Mouse (Mus musculus) embryonic stem cell, embryonic (primary cell): ENCODE measurements around the gene Efnb2.

Experiments used
- CTCF ChIA-PET, 4 experiments: fragments of 300-600 bp in 2 of 4; fragments of 350-600 bp in 2 of 4; sonication (Branson Sonifier 250); formaldehyde crosslinking; loops; one replicate each; lab custom pipeline; 2022; ENCODE audit warnings: inconsistent platforms in 2 of 4; lab: Charles Lee
- POLR2A ChIA-PET, 4 experiments: fragments of 300-600 bp in 2 of 4; fragments of 350-600 bp in 2 of 4; sonication (Branson Sonifier 250); formaldehyde crosslinking; loops; one replicate each; lab custom pipeline; 2022; ENCODE audit warnings: antibody characterized with exemption in 4 of 4, inconsistent platforms in 1 of 4; lab: Charles Lee

Efnb2 gene

GRCm38 (mm10) chr8:8661103-8661758 is at the start of gene Efnb2:
Gene Efnb2, minus strand, starts transcription at chr8:8661242.
- POLR2A ChIA-PET: interaction anchor here in 3 of 4 experiments (0.6 to 2.5 kb wide), 15 partner anchors 9 to 177 kb away, joined by 3 to 13 read pairs (median 4); partner anchors contain the start of gene Arglu1 (in 2 of the 3)
- CTCF ChIA-PET: interaction anchor here in 3 of 4 experiments (0.7 to 1.6 kb wide), 5 partner anchors 9 to 323 kb away, joined by 3 to 5 read pairs (median 3); no protein-coding TSS in a partner anchor

- ChIA-PET POLR2A (no interaction called here), CTCF (interaction anchor here in 1 of 4 experiments (0.6 kb wide), 1 partner anchor 279 kb away, joined by 12 read pairs; no protein-coding TSS in a partner anchor)
These were observed 43.8 kb upstream of the Efnb2 start for GRCm38 (mm10) chr8:8704813-8705212.

GRCm38 (mm10) chr8:8703668-8704067 is 42.6 kb upstream of the Efnb2 start:
- POLR2A ChIA-PET: interaction anchor here in 1 of 4 experiments (2.4 kb wide), 1 partner anchor 13 kb away, joined by 15 read pairs; the partner anchor contains the start of gene Arglu1
- CTCF ChIA-PET: interaction anchor here in 1 of 4 experiments (1.0 kb wide), 1 partner anchor 228 kb away, joined by 3 read pairs; no protein-coding TSS in a partner anchor

DNA sequence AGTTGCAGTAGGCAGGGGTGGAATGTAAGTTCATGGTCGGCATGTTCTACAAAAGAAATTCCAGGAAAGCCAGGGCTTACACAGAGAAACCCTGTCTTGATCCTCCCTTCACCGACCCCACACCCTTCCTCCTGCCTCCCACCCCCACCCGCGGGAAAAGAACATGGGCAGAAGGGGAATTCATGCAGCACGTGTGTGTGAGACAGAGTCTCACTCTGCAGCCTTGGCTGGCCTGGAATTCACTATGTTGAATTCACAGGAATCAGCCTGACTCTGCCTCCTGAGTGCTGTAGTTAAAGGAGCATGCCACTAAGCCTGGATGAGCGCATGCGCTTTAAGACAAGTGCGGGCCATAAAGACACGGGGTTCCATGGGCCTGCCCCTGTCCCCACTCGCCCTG is 39.8 kb upstream of the Efnb2 start:
- CTCF ChIA-PET: no interaction called here
- POLR2A ChIA-PET: interaction anchor here in 3 of 4 experiments (0.9 to 2.7 kb wide), 8 partner anchors 10 to 284 kb away, joined by 3 to 9 read pairs (median 3); partner anchors contain the start of gene Arglu1 (in 3 of the 3)

DNA sequence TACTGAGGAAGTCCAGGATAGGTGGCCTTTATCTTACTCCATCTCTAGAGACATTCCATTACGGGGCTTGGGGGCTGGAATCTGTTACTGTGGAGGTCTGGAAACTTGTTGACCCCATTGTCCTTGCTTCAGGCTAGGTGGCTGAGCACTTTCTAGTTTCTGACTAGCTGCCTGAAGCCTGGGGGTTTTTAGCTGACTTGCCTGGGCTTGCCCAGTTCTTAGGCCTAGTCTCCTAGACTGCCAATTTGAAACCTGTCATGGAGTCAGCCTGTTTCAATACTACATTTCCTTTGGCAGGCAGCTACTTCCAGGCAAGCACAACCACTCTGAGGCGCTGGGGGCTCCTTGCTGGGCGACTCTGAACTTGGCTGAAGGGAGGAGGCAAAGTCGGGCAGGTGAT is 39.2 kb upstream of the Efnb2 start:
- ChIA-PET CTCF (no interaction called here), POLR2A (interaction anchor here in 3 of 4 experiments (0.9 to 2.7 kb wide), 11 partner anchors 9 to 284 kb away, joined by 3 to 9 read pairs (median 3); partner anchors contain the start of gene Arglu1 (in 3 of the 3))

DNA sequence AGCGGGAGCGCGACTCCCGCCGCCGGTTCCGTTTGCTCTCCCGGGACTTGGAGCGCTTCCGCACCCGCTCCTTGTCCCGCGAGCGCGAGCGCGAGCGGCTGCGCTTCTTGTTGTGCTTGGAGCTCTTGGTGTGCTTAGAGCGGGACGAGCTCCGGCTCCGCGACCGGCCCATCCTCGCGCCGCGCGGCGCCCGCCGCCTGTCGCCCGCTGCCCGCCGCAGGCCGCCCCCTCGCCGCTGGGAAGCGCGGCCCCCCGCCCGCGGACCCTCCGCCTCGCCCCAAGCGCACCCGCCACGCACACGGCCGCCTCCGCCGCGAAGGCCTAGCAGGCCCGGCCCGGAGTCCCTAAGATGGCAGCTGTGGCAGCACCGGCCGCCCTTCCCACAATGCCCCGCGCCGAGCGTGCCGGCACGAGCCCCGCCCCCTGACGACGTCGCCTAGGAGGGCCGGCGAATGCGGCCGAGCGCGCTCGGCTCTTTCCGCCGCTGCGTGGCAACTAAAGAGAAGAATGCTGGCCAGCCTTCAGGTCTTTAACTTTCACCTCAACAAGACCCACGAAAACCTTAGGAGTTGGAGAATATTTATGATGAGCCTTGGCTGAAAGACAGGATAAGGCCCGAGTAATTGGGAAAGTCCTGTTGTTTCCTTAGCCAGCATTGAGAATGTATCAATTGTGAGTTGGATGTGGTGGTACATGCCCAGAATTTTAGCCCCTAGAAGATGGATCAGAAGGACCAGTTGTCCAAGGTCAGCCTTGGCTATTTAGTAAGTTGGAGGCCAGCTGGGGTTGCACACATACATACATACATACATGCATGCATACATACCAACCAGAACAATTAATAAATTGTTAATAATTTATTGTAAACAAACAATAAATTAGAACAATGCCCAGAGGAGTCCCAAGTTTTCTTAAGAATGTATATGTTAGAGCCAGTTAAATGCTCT is 29.4 kb upstream of the Efnb2 start, which contains the start of gene Arglu1:
TSS of gene Arglu1 (minus strand) at position 376 of the 947 bp plus-strand sequence.
- POLR2A ChIA-PET: interaction anchor here in 3 of 4 experiments (0.6 to 2.1 kb wide), 17 partner anchors 9 to 298 kb away, joined by 3 to 15 read pairs (median 5); partner anchors contain the start of gene Efnb2 (in 1 of the 3)
- CTCF ChIA-PET: interaction anchor here in 2 of 4 experiments (0.6 to 0.8 kb wide), 2 partner anchors 44 to 303 kb away, joined by 3 to 5 read pairs; no protein-coding TSS in a partner anchor

GRCm38 (mm10) chr8:8689454-8690145 is 28.6 kb upstream of the Efnb2 start:
- ChIA-PET CTCF (no interaction called here), POLR2A (interaction anchor here in 3 of 4 experiments (0.6 to 2.1 kb wide), 15 partner anchors 8 to 295 kb away, joined by 3 to 15 read pairs (median 5); partner anchors contain the start of gene Efnb2 (in 1 of the 3))

DNA sequence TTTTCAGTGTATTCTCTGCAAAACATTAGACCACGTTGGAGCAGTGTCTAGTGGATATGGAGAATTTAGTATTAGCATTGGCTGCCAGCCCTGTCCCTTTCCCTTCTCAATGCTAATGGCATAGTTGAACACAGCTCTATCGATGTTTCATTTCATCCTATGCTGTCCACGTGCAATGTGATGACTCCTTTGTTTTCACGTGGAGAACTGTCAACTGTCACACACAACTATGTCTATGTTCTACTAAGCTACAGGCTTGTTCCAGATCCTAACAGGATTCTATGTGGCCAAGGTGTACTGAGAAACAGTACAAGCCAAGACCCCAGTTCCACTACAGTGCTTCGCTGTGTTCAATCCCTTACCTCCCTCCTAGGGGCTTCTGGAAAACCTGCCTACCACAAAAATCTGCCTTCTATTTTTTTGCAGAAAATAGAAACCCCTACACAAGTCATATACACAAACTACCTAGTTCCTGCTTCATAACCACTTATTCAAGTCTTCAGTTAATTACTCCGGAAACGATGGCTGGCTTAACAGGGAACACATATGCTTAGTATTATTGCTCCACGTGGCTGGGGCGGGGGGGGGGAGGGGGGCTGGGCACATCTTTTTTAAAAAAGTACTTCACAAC is 27.9 kb upstream of the Efnb2 start:
- ChIA-PET POLR2A (interaction anchor here in 2 of 4 experiments (0.8 to 2.2 kb wide), 9 partner anchors 9 to 202 kb away, joined by 3 to 9 read pairs (median 4); no protein-coding TSS in a partner anchor), CTCF (no interaction called here)

DNA sequence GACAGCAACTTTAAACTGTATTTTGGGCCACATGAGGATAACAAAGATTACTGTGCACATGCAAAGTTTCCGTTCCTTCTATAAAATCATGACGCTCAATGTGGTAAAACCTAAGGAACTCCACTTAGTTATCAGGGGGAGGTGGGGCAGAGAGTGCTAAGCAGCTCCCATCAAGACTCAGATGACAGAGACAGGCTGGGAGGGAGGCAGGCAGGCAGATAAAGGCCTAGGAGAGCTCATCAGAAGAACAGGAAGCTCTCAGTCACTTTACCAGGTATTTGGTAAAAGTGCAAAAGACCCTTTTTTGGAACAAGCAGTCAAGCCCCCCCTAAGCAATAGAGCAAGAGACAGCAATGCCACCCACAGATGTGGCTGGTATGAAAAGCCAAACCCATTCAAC is 24.5 kb upstream of the Efnb2 start:
- ChIA-PET CTCF (interaction anchor here in 1 of 4 experiments (0.6 kb wide), 1 partner anchor 85 kb away, joined by 3 read pairs; no protein-coding TSS in a partner anchor), POLR2A (interaction anchor here in 2 of 4 experiments (0.9 to 1.5 kb wide), 6 partner anchors 15 to 53 kb away, joined by 3 to 5 read pairs (median 3); no protein-coding TSS in a partner anchor)

- ChIA-PET POLR2A (interaction anchor here in 2 of 4 experiments (0.5 to 1.3 kb wide), 3 partner anchors 8 to 310 kb away, joined by 3 to 5 read pairs (median 4); partner anchors contain the start of gene Arglu1 (in 1 of the 2)), CTCF (no interaction called here)
These were observed 21.7 kb upstream of the Efnb2 start for GRCm38 (mm10) chr8:8682697-8683096.

DNA sequence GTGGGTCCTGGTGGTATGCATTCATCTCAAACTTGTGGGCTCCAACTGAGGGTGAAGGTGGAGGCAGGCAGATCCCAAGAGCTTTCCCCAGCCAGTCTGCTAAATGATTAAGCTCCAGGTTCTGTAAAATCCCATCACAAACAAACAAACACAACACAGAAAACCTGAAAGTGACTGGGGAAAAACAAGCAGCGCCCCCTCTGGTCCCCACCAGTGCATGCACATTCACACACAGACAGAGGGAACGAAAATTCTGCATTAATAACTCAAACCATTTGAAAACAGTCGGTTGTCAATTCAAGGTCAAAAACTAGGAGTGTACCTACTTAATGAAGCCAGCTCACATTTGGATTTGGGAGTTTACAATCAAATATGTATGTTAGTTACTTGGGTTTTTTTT is 17.2 kb upstream of the Efnb2 start:
- CTCF ChIA-PET: interaction anchor here in 1 of 4 experiments (0.8 to 1.8 kb wide), 2 partner anchors 16 to 314 kb away, joined by 4 to 6 read pairs; no protein-coding TSS in a partner anchor
- POLR2A ChIA-PET: interaction anchor here in 3 of 4 experiments (0.6 to 2.3 kb wide), 4 partner anchors 10 to 158 kb away, joined by 3 to 9 read pairs (median 6); partner anchors contain the start of gene Arglu1 (in 1 of the 3)

GRCm38 (mm10) chr8:8674864-8675263 is 13.8 kb upstream of the Efnb2 start:
- CTCF ChIA-PET: interaction anchor here in 1 of 4 experiments (1.0 kb wide), 1 partner anchor 318 kb away, joined by 5 read pairs; no protein-coding TSS in a partner anchor

DNA sequence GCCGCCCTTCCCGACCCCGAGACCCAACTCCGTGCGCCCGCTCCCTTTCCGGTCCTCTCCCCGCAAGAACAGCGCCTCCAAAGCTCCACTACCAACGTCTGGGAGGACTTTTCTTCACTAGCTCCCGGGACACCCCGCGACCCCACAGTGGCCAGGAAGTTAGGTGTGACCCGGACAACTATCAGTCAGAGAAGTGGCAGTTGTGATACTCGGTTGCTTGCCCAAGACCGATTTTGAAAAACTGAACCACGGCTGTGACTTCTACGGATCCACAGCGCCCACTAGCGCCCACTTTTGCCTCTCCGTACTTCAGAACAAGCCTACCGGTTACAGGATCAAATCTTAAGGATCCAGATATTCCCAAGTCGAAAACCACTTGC is 707 bp upstream of the Efnb2 start:
- ChIA-PET POLR2A (interaction anchor here in 2 of 4 experiments (0.9 to 2.5 kb wide), 10 partner anchors 10 to 322 kb away, joined by 3 to 13 read pairs (median 4); partner anchors contain the start of gene Arglu1 (in 1 of the 2)), CTCF (interaction anchor here in 2 of 4 experiments (0.7 to 1.7 kb wide), 4 partner anchors 8 to 331 kb away, joined by 3 to 12 read pairs (median 4); no protein-coding TSS in a partner anchor)

More at GRCm38 (mm10) chr8:8674864-8675263, 13.8 kb upstream of the Efnb2 start:
- POLR2A ChIA-PET: interaction anchor here in 3 of 4 experiments (0.8 to 4.1 kb wide), 7 partner anchors 8 to 21 kb away, joined by 3 to 13 read pairs (median 4); partner anchors contain the start of gene Efnb2 (in 1 of the 3)

DNA sequence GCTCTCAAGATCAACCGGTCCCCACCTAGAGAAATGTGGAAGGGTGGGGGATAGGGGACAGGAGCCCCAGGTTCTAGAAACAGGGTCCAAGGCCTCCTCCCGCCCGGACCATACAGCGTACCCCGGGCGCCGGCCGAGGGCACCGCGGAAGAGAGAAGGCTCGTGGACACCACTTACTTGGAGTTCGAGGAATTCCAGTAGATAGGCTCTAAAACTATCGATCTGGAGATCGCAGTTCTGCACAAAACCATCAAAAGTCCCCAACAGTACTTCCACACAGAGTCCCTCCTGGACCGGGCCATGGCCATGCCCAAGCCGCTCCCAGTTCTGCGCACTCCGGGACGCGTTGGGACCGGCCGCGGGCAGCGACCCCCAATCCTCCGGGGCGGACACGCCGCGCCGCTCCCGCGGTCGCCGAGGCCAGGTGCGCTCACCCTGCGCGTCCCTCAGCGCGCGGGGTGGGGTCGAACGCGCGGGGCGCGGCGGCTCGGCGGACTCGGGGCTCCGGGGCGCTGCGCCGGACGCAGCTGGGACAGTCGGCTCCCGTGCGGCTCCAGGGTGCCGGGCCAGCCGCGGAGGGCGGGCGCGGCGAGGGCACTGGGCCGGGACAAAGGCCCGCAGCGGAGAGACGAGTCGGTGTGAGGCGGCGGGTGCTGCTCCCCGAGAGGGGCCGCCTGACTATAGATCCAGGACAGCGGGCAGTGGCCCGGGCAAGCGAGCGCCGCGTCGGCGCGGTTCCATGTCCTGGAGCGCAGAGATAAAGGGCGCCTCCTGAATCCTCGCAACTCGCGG is 539 bp downstream of the Efnb2 start:
- CTCF ChIA-PET: interaction anchor here (0.6 to 1.6 kb wide), 4 partner anchors 9 to 332 kb away, joined by 3 to 5 read pairs (median 4); no protein-coding TSS in a partner anchor
- POLR2A ChIA-PET: interaction anchor here in 3 of 4 experiments (0.6 to 2.5 kb wide), 19 partner anchors 8 to 386 kb away, joined by 3 to 13 read pairs (median 3); partner anchors contain the start of gene Arglu1 (in 2 of the 3)
